Mouse (Mus musculus): ENCODE measurements around the gene Akt1s1. TPM values are rescaled to one million over a fixed set of nuclear protein-coding genes. Genes with fewer than 3 reads are reported as not detected.
A peak's percentile ranks its signal among the peaks of the same experiment; 100 is the strongest.

Akt1s1 gene
- polyA plus RNA-seq, 2 experiments: 70.5 to 179 TPM

DNA sequence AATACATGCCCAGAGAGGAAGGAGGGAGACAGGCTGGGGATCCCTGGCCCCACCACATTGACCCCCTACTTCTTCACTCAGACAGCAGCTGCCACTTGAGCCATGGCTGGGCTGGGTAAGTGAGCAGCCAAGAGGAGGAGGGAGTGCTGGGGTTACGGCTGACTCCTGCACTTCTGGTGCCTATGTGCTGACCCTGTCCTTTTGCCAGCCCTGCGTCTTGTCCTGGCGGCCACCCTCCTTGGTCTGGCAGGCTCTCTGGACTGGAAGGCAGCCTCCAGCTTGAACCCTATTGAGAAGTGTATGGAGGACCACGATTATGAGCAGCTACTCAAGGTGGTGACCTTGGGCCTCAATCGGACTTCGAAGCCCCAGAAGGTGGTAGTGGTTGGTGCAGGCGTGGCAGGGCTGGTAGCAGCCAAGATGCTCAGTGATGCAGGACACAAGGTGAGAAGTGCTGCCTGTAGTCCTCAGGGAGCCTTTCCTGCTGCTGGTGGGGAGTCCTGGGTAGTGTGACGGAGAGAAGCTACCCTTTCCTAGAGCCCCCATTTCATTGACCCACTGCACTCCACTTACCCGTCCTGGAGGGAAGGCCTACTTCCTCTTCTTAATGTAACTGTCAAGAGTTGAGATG lies 12.3 kb upstream of the Akt1s1 start:
- TF ChIP-seq POLR2A (IDR thresholded peaks at IDR 0.05; ENCODE audit: borderline replicate concordance, extremely low read depth, insufficient read depth, insufficient read length): no peak
- whole genome bisulfite sequencing: 89% methylated on average over 8 of the region's 9 CpGs
- DNase-seq (ENCODE audit: low spot score): no peak
- H3K9ac ChIP-seq (ENCODE audit: low read depth, low read length, severe bottlenecking): no peak overlapping the region
- no peak overlapping the region for H3K4me2 ChIP-seq (replicated peaks; ENCODE audit: low read depth, low read length, severe bottlenecking)
- H3K27ac ChIP-seq (replicated peaks; ENCODE audit: low read depth, low read length): no peak overlapping the region
- no peak for ATAC-seq (ENCODE audit: low FRiP score, low read depth)
- peaks cover 7% of the 10 kb centered on the region; the same call in 1 of the 2 replicates for H3K4me1 ChIP-seq (ENCODE audit: control insufficient read depth, insufficient read depth, low read length)
- H3K9me3 ChIP-seq (ENCODE audit: control insufficient read depth, low read length): no peaks in the 10 kb centered on the region
- peaks cover 24% of the 10 kb centered on the region for H3K36me3 ChIP-seq (ENCODE audit: control insufficient read depth, insufficient read depth, low read length)
- H3K27me3 ChIP-seq (ENCODE audit: control insufficient read depth, insufficient read depth, low read length): peaks cover 26% of the 10 kb centered on the region; the same call in 1 of the 2 replicates
- H3K4me3 ChIP-seq (replicated peaks; ENCODE audit: low read length): no peak overlapping the region

DNA sequence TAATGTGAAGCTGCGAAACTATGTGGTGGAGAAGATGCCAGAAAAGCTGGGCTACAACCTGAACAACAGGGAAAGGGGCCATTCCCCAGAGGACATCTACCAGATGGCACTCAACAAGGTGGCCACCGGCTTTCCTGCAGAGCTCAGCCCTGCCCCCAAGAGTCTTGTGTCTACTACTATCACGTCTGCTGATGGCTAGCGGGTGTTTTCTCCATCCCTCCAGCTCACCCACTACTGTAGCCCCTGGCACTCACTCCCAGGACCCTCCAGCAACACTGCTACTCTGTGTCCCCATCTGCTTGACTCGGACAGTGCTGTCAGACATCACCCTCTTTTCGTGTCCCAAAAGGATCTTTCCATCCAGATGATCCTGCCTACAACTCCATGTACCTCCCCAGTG lies 10.7 kb upstream of the Akt1s1 start:
- TF ChIP-seq POLR2A (IDR thresholded peaks at IDR 0.05; ENCODE audit: borderline replicate concordance, extremely low read depth, insufficient read depth, insufficient read length): no peak
- Histone ChIP-seq H3K9me3 (ENCODE audit: control insufficient read depth, low read length) (no peaks in the 10 kb centered on the region), H3K27ac (replicated peaks; ENCODE audit: low read depth, low read length) (no peak overlapping the region), H3K4me2 (replicated peaks; ENCODE audit: low read depth, low read length, severe bottlenecking) (no peak overlapping the region), H3K9ac (ENCODE audit: low read depth, low read length, severe bottlenecking) (no peak overlapping the region), H3K27me3 (ENCODE audit: control insufficient read depth, insufficient read depth, low read length) (peaks cover 27% of the 10 kb centered on the region; the same call in 1 of the 2 replicates), H3K4me3 (replicated peaks; ENCODE audit: low read length) (no peak overlapping the region), H3K36me3 (ENCODE audit: control insufficient read depth, insufficient read depth, low read length) (peaks cover 33% of the 10 kb centered on the region), H3K4me1 (ENCODE audit: control insufficient read depth, insufficient read depth, low read length) (peaks cover 7% of the 10 kb centered on the region; the same call in 1 of the 2 replicates)
- DNase-seq (ENCODE audit: low spot score) (no peak), ATAC-seq (ENCODE audit: low FRiP score, low read depth) (no peak)
- 87% methylated on average over 6 of the region's 6 CpGs for WGBS

DNA sequence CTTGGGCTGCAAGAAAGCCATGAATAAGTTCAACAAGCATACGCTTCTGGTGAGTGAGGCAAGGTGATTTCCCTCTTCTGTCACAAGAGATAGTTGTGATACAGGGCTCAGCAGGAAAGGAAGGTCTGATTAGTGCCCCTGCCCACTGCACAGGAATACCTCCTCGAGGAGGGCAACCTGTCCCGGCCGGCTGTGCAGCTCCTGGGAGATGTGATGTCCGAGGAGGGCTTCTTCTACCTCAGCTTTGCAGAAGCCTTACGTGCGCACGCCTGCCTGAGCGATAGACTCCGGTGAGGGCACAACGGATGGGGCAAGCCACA lies 9.7 kb upstream of the Akt1s1 start:
- Histone ChIP-seq H3K9ac (ENCODE audit: low read depth, low read length, severe bottlenecking) (peak overlapping the region; percentile 13), H3K27ac (replicated peaks; ENCODE audit: low read depth, low read length) (no peak overlapping the region), H3K4me2 (replicated peaks; ENCODE audit: low read depth, low read length, severe bottlenecking) (peak overlapping the region; percentile 47), H3K4me3 (replicated peaks; ENCODE audit: low read length) (peak overlapping the region; percentile 31), H3K4me1 (ENCODE audit: control insufficient read depth, insufficient read depth, low read length) (peaks cover 7% of the 10 kb centered on the region; the same call in 1 of the 2 replicates), H3K36me3 (ENCODE audit: control insufficient read depth, insufficient read depth, low read length) (peaks cover 43% of the 10 kb centered on the region), H3K9me3 (ENCODE audit: control insufficient read depth, low read length) (no peaks in the 10 kb centered on the region), H3K27me3 (ENCODE audit: control insufficient read depth, insufficient read depth, low read length) (peaks cover 27% of the 10 kb centered on the region; the same call in 1 of the 2 replicates)
- DNase-seq (ENCODE audit: low spot score) (no peak), ATAC-seq (ENCODE audit: low FRiP score, low read depth) (no peak)
- 32% methylated on average over 11 of the region's 11 CpGs for WGBS
- no peak for TF ChIP-seq POLR2A (IDR thresholded peaks at IDR 0.05; ENCODE audit: borderline replicate concordance, extremely low read depth, insufficient read depth, insufficient read length)

DNA sequence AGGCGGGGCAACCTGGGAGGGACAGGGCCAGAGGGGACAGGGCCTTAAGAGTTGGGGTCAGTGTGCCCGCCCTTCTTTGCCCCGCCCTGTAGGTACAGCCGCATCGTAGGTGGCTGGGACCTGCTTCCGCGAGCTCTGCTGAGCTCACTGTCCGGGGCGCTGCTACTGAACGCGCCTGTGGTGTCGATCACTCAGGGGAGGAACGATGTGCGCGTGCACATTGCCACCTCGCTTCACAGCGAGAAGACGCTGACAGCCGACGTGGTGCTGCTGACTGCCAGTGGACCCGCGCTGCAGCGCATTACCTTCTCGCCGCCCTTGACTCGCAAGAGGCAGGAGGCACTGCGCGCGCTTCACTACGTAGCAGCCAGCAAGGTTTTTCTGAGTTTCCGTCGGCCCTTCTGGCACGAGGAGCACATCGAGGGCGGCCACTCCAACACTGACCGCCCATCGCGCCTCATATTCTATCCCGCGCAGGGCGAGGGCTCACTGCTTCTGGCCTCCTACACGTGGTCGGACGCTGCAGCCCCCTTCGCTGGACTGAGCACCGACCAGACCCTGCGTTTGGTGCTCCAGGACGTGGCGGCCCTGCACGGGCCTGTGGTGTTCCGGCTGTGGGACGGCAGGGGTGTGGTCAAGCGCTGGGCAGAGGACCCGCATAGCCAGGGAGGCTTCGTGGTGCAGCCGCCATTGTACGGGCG lies 9.2 kb upstream of the Akt1s1 start:
- 2% methylated on average over 45 of the region's 58 CpGs for WGBS
- H3K9me3 ChIP-seq (ENCODE audit: control insufficient read depth, low read length): no peaks in the 10 kb centered on the region
- peak overlapping the region; percentile 47 for H3K4me2 ChIP-seq (replicated peaks; ENCODE audit: low read depth, low read length, severe bottlenecking)
- H3K4me3 ChIP-seq (replicated peaks; ENCODE audit: low read length): peak overlapping the region; percentile 31
- no peak for TF ChIP-seq POLR2A (IDR thresholded peaks at IDR 0.05; ENCODE audit: borderline replicate concordance, extremely low read depth, insufficient read depth, insufficient read length)
- peaks cover 48% of the 10 kb centered on the region for H3K36me3 ChIP-seq (ENCODE audit: control insufficient read depth, insufficient read depth, low read length)
- H3K4me1 ChIP-seq (ENCODE audit: control insufficient read depth, insufficient read depth, low read length): peaks cover 7% of the 10 kb centered on the region; the same call in 1 of the 2 replicates
- H3K27me3 ChIP-seq (ENCODE audit: control insufficient read depth, insufficient read depth, low read length): peaks cover 27% of the 10 kb centered on the region; the same call in 1 of the 2 replicates
- DNase-seq (ENCODE audit: low spot score) (peak; percentile 31), ATAC-seq (ENCODE audit: low FRiP score, low read depth) (peak; percentile 37)
- peak overlapping the region; percentile 13 for H3K9ac ChIP-seq (ENCODE audit: low read depth, low read length, severe bottlenecking)
- H3K27ac ChIP-seq (replicated peaks; ENCODE audit: low read depth, low read length): no peak overlapping the region

DNA sequence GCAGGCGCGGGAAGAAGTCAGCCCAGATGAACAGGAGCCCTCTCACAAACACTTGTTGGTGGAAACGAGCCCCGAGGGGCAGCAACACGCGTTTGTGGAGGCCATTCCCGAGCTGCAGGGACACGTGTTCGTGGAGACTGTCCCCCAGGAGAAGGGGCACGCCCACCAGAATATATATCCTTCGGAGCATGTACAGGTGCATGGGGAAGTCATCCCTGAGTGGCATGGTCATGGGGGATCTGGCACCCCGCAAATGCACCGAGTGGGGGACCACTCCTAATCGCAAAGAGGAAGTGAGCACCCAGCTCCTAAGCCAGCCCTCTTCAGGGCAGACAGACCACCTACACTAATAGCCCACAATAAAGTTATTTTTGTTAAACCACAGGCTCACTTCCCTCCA lies 8.4 kb upstream of the Akt1s1 start:
- TF ChIP-seq POLR2A (IDR thresholded peaks at IDR 0.05; ENCODE audit: borderline replicate concordance, extremely low read depth, insufficient read depth, insufficient read length): no peak
- peaks cover 56% of the 10 kb centered on the region for H3K36me3 ChIP-seq (ENCODE audit: control insufficient read depth, insufficient read depth, low read length)
- H3K27ac ChIP-seq (replicated peaks; ENCODE audit: low read depth, low read length): no peak overlapping the region
- H3K9ac ChIP-seq (ENCODE audit: low read depth, low read length, severe bottlenecking): no peak overlapping the region
- no peaks in the 10 kb centered on the region for H3K9me3 ChIP-seq (ENCODE audit: control insufficient read depth, low read length)
- no peak for ATAC-seq (ENCODE audit: low FRiP score, low read depth)
- H3K27me3 ChIP-seq (ENCODE audit: control insufficient read depth, insufficient read depth, low read length): peaks cover 27% of the 10 kb centered on the region; the same call in 1 of the 2 replicates
- H3K4me3 ChIP-seq (replicated peaks; ENCODE audit: low read length): peak overlapping the region; percentile 31; the same call in 1 of the 2 replicates
- 40% methylated on average over 14 of the region's 14 CpGs for WGBS
- peaks cover 7% of the 10 kb centered on the region; the same call in 1 of the 2 replicates for H3K4me1 ChIP-seq (ENCODE audit: control insufficient read depth, insufficient read depth, low read length)
- H3K4me2 ChIP-seq (replicated peaks; ENCODE audit: low read depth, low read length, severe bottlenecking): peak overlapping the region; percentile 47; the same call in 1 of the 2 replicates
- no peak for DNase-seq (ENCODE audit: low spot score)

Data from limb, embryonic 14.5 days (tissue).